In genomic region chr2:173253761-173254662, GRCm38 (mm10) we compare ENCODE assay signal across 8 mouse cellular contexts. TPM values are rescaled to one million over a fixed set of nuclear protein-coding genes. Genes with fewer than 3 reads are reported as not detected.
A peak's percentile ranks its signal among the peaks of the same experiment; 100 is the strongest.
DNase-seq lines count a peak whose midpoint lies in the region; ATAC-seq and TF ChIP-seq lines count a peak whose summit lies in the region.

No protein-coding gene starts in this region.

- peak; percentile 55 for DNase-seq in Patski (ENCODE audit: low read depth, low spot score)
- peak; percentile 67 for DNase-seq in embryonic facial prominence, embryonic 11.5 days (ENCODE audit: low spot score)
- peak; percentile 53 for DNase-seq in hindbrain, postnatal 0 days (ENCODE audit: low spot score)
- DNase-seq in limb, embryonic 14.5 days (ENCODE audit: low spot score): peak; percentile 55
- DNase-seq in right cerebral cortex, postnatal 4 days: no peak
- DNase-seq in spleen, adult 18-20 months: no peak
- no peak for DNase-seq in adrenal gland, adult 2 months

- 19% methylated on average over 26 of the region's 26 CpGs for WGBS in embryonic facial prominence, embryonic 11.5 days
- WGBS in hindbrain, postnatal 0 days: 25% methylated on average over 26 of the region's 26 CpGs
- WGBS in limb, embryonic 14.5 days: 9% methylated on average over 26 of the region's 26 CpGs

- no peak for TF ChIP-seq CTCF in Patski (IDR thresholded peaks at IDR 0.05)
- no peak for TF ChIP-seq CTCF in hindbrain, postnatal 0 days (IDR thresholded peaks at IDR 0.05; ENCODE audit: low read depth)

- peaks cover 32% of the 10 kb centered on the region for H3K4me1 ChIP-seq in embryonic facial prominence, embryonic 11.5 days (ENCODE audit: control insufficient read depth, insufficient read depth, low read length)
- peaks cover 59% of the 10 kb centered on the region for H3K4me1 ChIP-seq in hindbrain, postnatal 0 days (ENCODE audit: insufficient read depth, low read length)
- H3K4me1 ChIP-seq in limb, embryonic 14.5 days (ENCODE audit: control insufficient read depth, insufficient read depth, low read length): peaks cover 85% of the 10 kb centered on the region

- peak overlapping the region; percentile 72 for H3K27ac ChIP-seq in embryonic facial prominence, embryonic 11.5 days (replicated peaks; ENCODE audit: low read depth, low read length)
- no peak overlapping the region for H3K27ac ChIP-seq in hindbrain, postnatal 0 days
- H3K27ac ChIP-seq in limb, embryonic 14.5 days (replicated peaks; ENCODE audit: low read depth, low read length): peak overlapping the region; percentile 49

- H3K4me2 ChIP-seq in embryonic facial prominence, embryonic 11.5 days (ENCODE audit: low read depth, low read length): peak overlapping the region; percentile 21; the same call in 1 of the 2 replicates
- H3K4me2 ChIP-seq in hindbrain, postnatal 0 days (ENCODE audit: low read depth, low read length): 0 out of 2 replicates have a peak overlapping the region, but pooled peaks have one; percentile 21
- peak overlapping the region; percentile 34 for H3K4me2 ChIP-seq in limb, embryonic 14.5 days (replicated peaks; ENCODE audit: low read depth, low read length, severe bottlenecking)

- H3K27me3 ChIP-seq in Patski: no peaks in the 10 kb centered on the region
- H3K27me3 ChIP-seq in embryonic facial prominence, embryonic 11.5 days (ENCODE audit: control insufficient read depth, insufficient read depth, low read length): no peaks in the 10 kb centered on the region
- H3K27me3 ChIP-seq in hindbrain, postnatal 0 days (ENCODE audit: insufficient read depth, low read length): no peaks in the 10 kb centered on the region
- H3K27me3 ChIP-seq in limb, embryonic 14.5 days (ENCODE audit: control insufficient read depth, insufficient read depth, low read length): no peaks in the 10 kb centered on the region

- in situ Hi-C loops in Patski (cut with MboI; ENCODE audit: low pct_unique_long_range_greater_than_20kb): no loop called here

- POLR2A ChIA-PET in Patski (lab: Charles Lee): no interaction called here

- CTCF ChIA-PET in Patski (lab: Charles Lee): no interaction called here

- ATAC-seq in Patski: no peak
- no peak for ATAC-seq in embryonic facial prominence, embryonic 11.5 days (replicated peaks; ENCODE audit: insufficient number of reproducible peaks, low FRiP score, low TSS enrichment, low read depth)
- no peak for ATAC-seq in hindbrain, postnatal 0 days
- no peak for ATAC-seq in limb, embryonic 14.5 days (ENCODE audit: low FRiP score, low read depth)
- ATAC-seq in inflammation-experienced regulatory T-cells, adult 6 months: no peak

- H3K36me3 ChIP-seq in embryonic facial prominence, embryonic 11.5 days (replicated peaks; ENCODE audit: control insufficient read depth, insufficient read depth, low read depth, low read length): no peaks in the 10 kb centered on the region
- H3K36me3 ChIP-seq in hindbrain, postnatal 0 days (ENCODE audit: insufficient read depth, low read length): no peaks in the 10 kb centered on the region
- no peaks in the 10 kb centered on the region for H3K36me3 ChIP-seq in limb, embryonic 14.5 days (ENCODE audit: control insufficient read depth, insufficient read depth, low read length)

- peak overlapping the region; percentile 28; the same call in 1 of the 2 replicates for H3K9ac ChIP-seq in embryonic facial prominence, embryonic 11.5 days (replicated peaks; ENCODE audit: low read length)
- H3K9ac ChIP-seq in hindbrain, postnatal 0 days (replicated peaks; ENCODE audit: low read length): 0 out of 2 replicates have a peak overlapping the region, but pooled peaks have one; percentile 21
- H3K9ac ChIP-seq in limb, embryonic 14.5 days (ENCODE audit: low read depth, low read length, severe bottlenecking): peak overlapping the region; percentile 18; the same call in 1 of the 2 replicates

- no peaks in the 10 kb centered on the region for H3K9me3 ChIP-seq in embryonic facial prominence, embryonic 11.5 days (replicated peaks; ENCODE audit: control insufficient read depth, low read length)
- no peaks in the 10 kb centered on the region for H3K9me3 ChIP-seq in hindbrain, postnatal 0 days (ENCODE audit: low read length)
- H3K9me3 ChIP-seq in limb, embryonic 14.5 days (ENCODE audit: control insufficient read depth, low read length): no peaks in the 10 kb centered on the region

- TF ChIP-seq POLR2A in limb, embryonic 14.5 days (IDR thresholded peaks at IDR 0.05; ENCODE audit: borderline replicate concordance, extremely low read depth, insufficient read depth, insufficient read length): no peak

- H3K4me3 ChIP-seq in embryonic facial prominence, embryonic 11.5 days (ENCODE audit: low read depth, low read length): no peak overlapping the region
- no peak overlapping the region for H3K4me3 ChIP-seq in hindbrain, postnatal 0 days (ENCODE audit: low read length)
- 0 out of 2 replicates have a peak overlapping the region, but pooled peaks have one; percentile 5 for H3K4me3 ChIP-seq in limb, embryonic 14.5 days (replicated peaks; ENCODE audit: low read length)

RNA-seq across cellular contexts. Expression of gene Pmepa1, which starts 22.3 kb away (rescaled TPM):
- polyA plus RNA-seq in Patski (2021): 20.1 TPM
- 3.3 and 3.4 TPM in 2 replicates for polyA plus RNA-seq in embryonic facial prominence, embryonic 11.5 days (2014; fragmentation: Nextera tagmentation; extraction: Ambion mirVana)
- total RNA-seq in hindbrain, postnatal 0 days (2014; rRNA removed): 7.7 and 16.0 TPM in 2 replicates
- 2.6 and 3.0 TPM in 2 replicates for polyA plus RNA-seq in hindbrain, postnatal 0 days (2015; fragmentation: Nextera tagmentation; extraction: Ambion mirVana)
- 41.0 and 62.3 TPM in 2 replicates for polyA plus RNA-seq in limb, embryonic 14.5 days (2012; rRNA removed)
- 10.2 and 11.6 TPM in 2 replicates for polyA plus RNA-seq in limb, embryonic 14.5 days (2014; fragmentation: Nextera tagmentation; extraction: Ambion mirVana)
- total RNA-seq in adrenal gland, adult 2 months (2021): 10 to 100 TPM; 67.5 to 90.3 TPM
- 90.3 and 91.4 TPM in 2 replicates for polyA plus RNA-seq in adrenal gland, adult 2 months (2012; rRNA removed)
- 10 to 100 TPM in 2 of 3 experiments, 1 to 10 TPM in 1; 4.5 to 16.3 (median 12.8) TPM for polyA plus RNA-seq in inflammation-experienced regulatory T-cells, adult 6 months (2017; shearing (Covaris generic))

RNA-seq across cellular contexts. Expression of gene Zbp1, which starts 35.3 kb away (rescaled TPM):
- polyA plus RNA-seq in Patski (2021): 0.05 TPM
- not detected in 2 replicates for polyA plus RNA-seq in embryonic facial prominence, embryonic 11.5 days (2014; fragmentation: Nextera tagmentation; extraction: Ambion mirVana)
- not detected in 2 replicates for total RNA-seq in hindbrain, postnatal 0 days (2014; rRNA removed)
- polyA plus RNA-seq in hindbrain, postnatal 0 days (2015; fragmentation: Nextera tagmentation; extraction: Ambion mirVana): 0.58 and 0.68 TPM in 2 replicates
- 0.60 and 0.69 TPM in 2 replicates for polyA plus RNA-seq in limb, embryonic 14.5 days (2012; rRNA removed)
- 0.33 and 0.65 TPM in 2 replicates for polyA plus RNA-seq in limb, embryonic 14.5 days (2014; fragmentation: Nextera tagmentation; extraction: Ambion mirVana)
- 1 to 10 TPM; 2.7 to 9.0 TPM for total RNA-seq in adrenal gland, adult 2 months (2021)
- 3.3 and 3.8 TPM in 2 replicates for polyA plus RNA-seq in adrenal gland, adult 2 months (2012; rRNA removed)
- 100 to 1,000 TPM in 2 of 3 experiments, 10 to 100 TPM in 1; 72.5 to 144 (median 103) TPM for polyA plus RNA-seq in inflammation-experienced regulatory T-cells, adult 6 months (2017; shearing (Covaris generic))

Comparison
In these comparisons a context has a peak if more than half of its experiments do, and no peak if none do; other contexts are left out.
1. DNase-seq: peak in Patski (single experiment), embryonic facial prominence, embryonic 11.5 days (single experiment), hindbrain, postnatal 0 days (single experiment) and limb, embryonic 14.5 days (single experiment); none in right cerebral cortex, postnatal 4 days (single experiment), spleen, adult 18-20 months (0 of 2) and adrenal gland, adult 2 months (single experiment).
2. RNA of gene Zbp1, which starts 35.3 kb away (polyA plus RNA-seq): 72.5 to 144 TPM in inflammation-experienced regulatory T-cells, adult 6 months; 3.3 to 3.8 TPM in adrenal gland, adult 2 months, 0.33 to 0.69 TPM in limb, embryonic 14.5 days, 0.58 to 0.68 TPM in hindbrain, postnatal 0 days, not detected in embryonic facial prominence, embryonic 11.5 days and 0.05 TPM in Patski (single experiment); every median in the first group is over 10 times any median in the second.
3. Peak in every context shown above with its lines, with median percentiles within 50 percentile points of each other: H3K4me2 ChIP-seq and H3K9ac ChIP-seq.